ENCODE assay signal across 18 mouse cellular contexts in the genomic region with DNA sequence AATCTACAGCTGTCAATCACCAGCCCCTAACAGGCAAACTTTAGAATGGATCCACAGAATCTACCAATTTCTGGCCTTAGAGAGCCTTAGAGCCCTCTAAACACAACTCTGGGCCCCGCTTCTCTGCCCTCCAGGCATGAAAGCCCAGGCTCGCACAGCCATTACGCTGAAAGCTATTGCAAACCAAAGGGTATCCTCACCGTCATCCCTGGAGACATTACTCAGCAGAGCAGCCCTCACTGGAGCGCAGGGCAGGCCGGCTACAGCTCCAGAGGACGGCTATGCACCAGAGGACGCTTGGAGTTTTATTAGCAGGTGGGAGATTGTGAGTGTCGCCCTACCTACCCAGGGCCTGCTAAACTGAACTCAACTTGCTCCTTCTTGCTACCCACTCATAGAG.
DNase-seq lines count a peak whose midpoint lies in the region; ATAC-seq and TF ChIP-seq lines count a peak whose summit lies in the region.
"Had no signal": no experiment of that assay in that cellular context is flagged by ENCODE, and none has a peak within 500 bp of the region (broad histone marks: within the 10 kb centered on the region; RNA-seq: fewer than 3 reads in every experiment).

No protein-coding gene starts in this region.

- no peaks in the 10 kb centered on the region for H3K4me1 ChIP-seq in hindbrain, embryonic 14.5 days (replicated peaks; ENCODE audit: control insufficient read depth, insufficient read depth, low read length)
- H3K4me1 ChIP-seq in hindbrain, embryonic 10.5 days (replicated peaks), result no peaks in the 10 kb centered on the region
- peaks cover 18% of the 10 kb centered on the region for H3K4me1 ChIP-seq in cortical plate, adult 2 months (ENCODE audit: control insufficient read depth, insufficient read depth, low read length)
- peaks cover 15% of the 10 kb centered on the region for H3K4me1 ChIP-seq in neural tube, embryonic 15.5 days
- H3K4me1 ChIP-seq in liver, postnatal 0 days (ENCODE audit: insufficient read depth), result no peaks in the 10 kb centered on the region
- H3K4me1 ChIP-seq: forebrain, embryonic 13.5 days; intestine, embryonic 15.5 days; limb, embryonic 12.5 days; liver, embryonic 13.5 days had no signal

- no peak overlapping the region for H3K9ac ChIP-seq in hindbrain, embryonic 14.5 days
- no peak overlapping the region for H3K9ac ChIP-seq in neural tube, embryonic 15.5 days (replicated peaks)
- no peak overlapping the region for H3K9ac ChIP-seq in liver, postnatal 0 days (replicated peaks)
- H3K9ac ChIP-seq: forebrain, embryonic 13.5 days; intestine, embryonic 15.5 days; limb, embryonic 12.5 days; liver, embryonic 13.5 days had no signal

- no peaks in the 10 kb centered on the region for H3K36me3 ChIP-seq in hindbrain, embryonic 14.5 days (replicated peaks; ENCODE audit: control insufficient read depth, insufficient read depth)
- no peaks in the 10 kb centered on the region for H3K36me3 ChIP-seq in hindbrain, embryonic 10.5 days
- H3K36me3 ChIP-seq in neural tube, embryonic 15.5 days, result no peaks in the 10 kb centered on the region
- H3K36me3 ChIP-seq in liver, postnatal 0 days (replicated peaks; ENCODE audit: insufficient read depth, low read length), result no peaks in the 10 kb centered on the region
- H3K36me3 ChIP-seq: intestine, embryonic 15.5 days; limb, embryonic 12.5 days; liver, embryonic 13.5 days had no signal

- H3K27ac ChIP-seq in hindbrain, embryonic 14.5 days, result no peak overlapping the region
- no peak overlapping the region for H3K27ac ChIP-seq in hindbrain, embryonic 10.5 days
- peak overlapping the region; percentile 10; the same call in 1 of the 2 replicates for H3K27ac ChIP-seq in cortical plate, adult 2 months (ENCODE audit: insufficient read depth, low read length)
- H3K27ac ChIP-seq in neural tube, embryonic 15.5 days (replicated peaks), result peak overlapping the region; percentile 29
- no peak overlapping the region for H3K27ac ChIP-seq in liver, postnatal 0 days (ENCODE audit: low read depth)
- H3K27ac ChIP-seq: forebrain, embryonic 13.5 days; intestine, embryonic 15.5 days; kidney, postnatal 0 days; limb, embryonic 12.5 days; liver, embryonic 13.5 days; stomach, postnatal 0 days had no signal

- H3K4me2 ChIP-seq in hindbrain, embryonic 14.5 days (replicated peaks), result no peak overlapping the region
- H3K4me2 ChIP-seq in neural tube, embryonic 15.5 days, result no peak overlapping the region
- H3K4me2 ChIP-seq in liver, postnatal 0 days (ENCODE audit: low read depth, low read length), result no peak overlapping the region
- H3K4me2 ChIP-seq: forebrain, embryonic 13.5 days; intestine, embryonic 15.5 days; limb, embryonic 12.5 days; liver, embryonic 13.5 days had no signal

- H3K4me3 ChIP-seq in hindbrain, embryonic 14.5 days (replicated peaks; ENCODE audit: low read length), result no peak overlapping the region
- no peak overlapping the region for H3K4me3 ChIP-seq in hindbrain, embryonic 10.5 days
- H3K4me3 ChIP-seq in cortical plate, adult 2 months (ENCODE audit: insufficient read depth, low read length), result no peak overlapping the region
- no peak overlapping the region for H3K4me3 ChIP-seq in neural tube, embryonic 15.5 days (replicated peaks)
- H3K4me3 ChIP-seq in liver, postnatal 0 days (ENCODE audit: low read depth, low read length), result no peak overlapping the region
- H3K4me3 ChIP-seq: forebrain, embryonic 13.5 days; intestine, embryonic 15.5 days; limb, embryonic 12.5 days; liver, embryonic 13.5 days had no signal

- no peak for DNase-seq in frontal cortex, postnatal 14 days (ENCODE audit: low spot score in 2 of 2)
- DNase-seq in hindbrain, embryonic 14.5 days (ENCODE audit: low spot score), result no peak
- DNase-seq in hindbrain, embryonic 10.5 days (ENCODE audit: low spot score), result no peak
- DNase-seq in liver, postnatal 0 days, result no peak
- DNase-seq in urinary bladder, postnatal 25 days (ENCODE audit: low spot score), result no peak
- DNase-seq: adrenal gland, adult 2 months; cerebellum, adult 11 months; cerebellum, postnatal 14 days; liver, embryonic 13.5 days; right cerebral cortex, postnatal 14 days had no signal

- H3K9me3 ChIP-seq in hindbrain, embryonic 14.5 days (ENCODE audit: control insufficient read depth, low read length), result no peaks in the 10 kb centered on the region
- no peaks in the 10 kb centered on the region for H3K9me3 ChIP-seq in hindbrain, embryonic 10.5 days
- no peaks in the 10 kb centered on the region for H3K9me3 ChIP-seq in neural tube, embryonic 15.5 days (replicated peaks)
- H3K9me3 ChIP-seq in liver, postnatal 0 days (ENCODE audit: low read length), result no peaks in the 10 kb centered on the region
- H3K9me3 ChIP-seq: forebrain, embryonic 13.5 days; intestine, embryonic 15.5 days; limb, embryonic 12.5 days; liver, embryonic 13.5 days had no signal

- TF ChIP-seq CTCF in cortical plate, adult 2 months (IDR thresholded peaks at IDR 0.05; ENCODE audit: extremely low read depth, insufficient read depth, low read length), result no peak
- TF ChIP-seq CTCF in liver, postnatal 0 days (IDR thresholded peaks at IDR 0.05; ENCODE audit: low read depth), result no peak

- TF ChIP-seq EP300 in liver, postnatal 0 days (IDR thresholded peaks at IDR 0.05; ENCODE audit: low read depth), result no peak

- WGBS in hindbrain, embryonic 14.5 days, result 71% methylated on average over 9 of the region's 9 CpGs
- 82% methylated on average over 9 of the region's 9 CpGs for WGBS in hindbrain, embryonic 10.5 days
- WGBS in neural tube, embryonic 15.5 days, result 73% methylated on average over 9 of the region's 9 CpGs
- WGBS in liver, postnatal 0 days (ENCODE audit: insufficient replicate concordance), result 78% methylated on average over 9 of the region's 9 CpGs

- no peaks in the 10 kb centered on the region for H3K27me3 ChIP-seq in hindbrain, embryonic 14.5 days (ENCODE audit: control insufficient read depth, insufficient read depth, low read length)
- no peaks in the 10 kb centered on the region for H3K27me3 ChIP-seq in hindbrain, embryonic 10.5 days (ENCODE audit: insufficient read depth, poor library complexity, severe bottlenecking)
- H3K27me3 ChIP-seq in neural tube, embryonic 15.5 days (replicated peaks), result no peaks in the 10 kb centered on the region
- no peaks in the 10 kb centered on the region for H3K27me3 ChIP-seq in liver, postnatal 0 days (ENCODE audit: insufficient read depth, low read length)
- H3K27me3 ChIP-seq: forebrain, embryonic 13.5 days; intestine, embryonic 15.5 days; limb, embryonic 12.5 days; liver, embryonic 13.5 days had no signal

- no peak for TF ChIP-seq POLR2A in cortical plate, adult 2 months (IDR thresholded peaks at IDR 0.05; ENCODE audit: extremely low read depth, insufficient read depth, low read length)

- 0 out of 2 replicates have a peak, but pooled peaks have one; percentile 9 for ATAC-seq in frontal cortex, adult (ENCODE audit: low TSS enrichment)
- 0 out of 2 replicates have a peak, but pooled peaks have one; percentile 29 for ATAC-seq in hindbrain, embryonic 14.5 days (ENCODE audit: low FRiP score)
- ATAC-seq in neural tube, embryonic 15.5 days (ENCODE audit: low FRiP score), result peak; percentile 38; the same call in 1 of the 2 replicates
- no peak for ATAC-seq in liver, postnatal 0 days
- ATAC-seq: forebrain, embryonic 13.5 days; intestine, embryonic 15.5 days had no signal

Comparison
In these comparisons a context has a peak if more than half of its experiments do, and no peak if none do; other contexts are left out.
1. H3K27ac ChIP-seq: peak in cortical plate, adult 2 months (single experiment) and neural tube, embryonic 15.5 days (single experiment); none in hindbrain, embryonic 14.5 days (single experiment), hindbrain, embryonic 10.5 days (single experiment) and liver, postnatal 0 days (single experiment).